Mouse (Mus musculus): ENCODE results near the gene Ppdpf. TPM values are rescaled to one million over a fixed set of nuclear protein-coding genes. Genes with fewer than 3 reads are reported as not detected.

The Ppdpf gene
- polyA plus RNA-seq, 1 experiment, result 46.1 TPM

- no peak overlapping the region for H3K4me3 ChIP-seq (ENCODE audit: insufficient read depth, low read length)
- no peak for TF ChIP-seq CTCF (IDR thresholded peaks at IDR 0.05; ENCODE audit: low read depth, low read length)
- TF ChIP-seq POLR2A (IDR thresholded peaks at IDR 0.05; ENCODE audit: borderline replicate concordance, low read depth, low read length), result no peak
- H3K27ac ChIP-seq (ENCODE audit: insufficient read depth, low read depth, low read length), result no peak overlapping the region
- peaks cover 16% of the 10 kb centered on the region for H3K4me1 ChIP-seq (ENCODE audit: control insufficient read depth, insufficient read depth, low read length)
Observed at GRCm38 (mm10) chr2:181233443-181233842, 46.4 kb downstream of the Ppdpf start.

- peaks cover 17% of the 10 kb centered on the region for H3K4me1 ChIP-seq (ENCODE audit: control insufficient read depth, insufficient read depth, low read length)
- no peak overlapping the region for H3K4me3 ChIP-seq (ENCODE audit: insufficient read depth, low read length)
- TF ChIP-seq CTCF (IDR thresholded peaks at IDR 0.05; ENCODE audit: low read depth, low read length), result no peak
- no peak for TF ChIP-seq POLR2A (IDR thresholded peaks at IDR 0.05; ENCODE audit: borderline replicate concordance, low read depth, low read length)
- H3K27ac ChIP-seq (ENCODE audit: insufficient read depth, low read depth, low read length), result no peak overlapping the region
Observed at GRCm38 (mm10) chr2:181234680-181235079, 47.6 kb downstream of the Ppdpf start.

DNA sequence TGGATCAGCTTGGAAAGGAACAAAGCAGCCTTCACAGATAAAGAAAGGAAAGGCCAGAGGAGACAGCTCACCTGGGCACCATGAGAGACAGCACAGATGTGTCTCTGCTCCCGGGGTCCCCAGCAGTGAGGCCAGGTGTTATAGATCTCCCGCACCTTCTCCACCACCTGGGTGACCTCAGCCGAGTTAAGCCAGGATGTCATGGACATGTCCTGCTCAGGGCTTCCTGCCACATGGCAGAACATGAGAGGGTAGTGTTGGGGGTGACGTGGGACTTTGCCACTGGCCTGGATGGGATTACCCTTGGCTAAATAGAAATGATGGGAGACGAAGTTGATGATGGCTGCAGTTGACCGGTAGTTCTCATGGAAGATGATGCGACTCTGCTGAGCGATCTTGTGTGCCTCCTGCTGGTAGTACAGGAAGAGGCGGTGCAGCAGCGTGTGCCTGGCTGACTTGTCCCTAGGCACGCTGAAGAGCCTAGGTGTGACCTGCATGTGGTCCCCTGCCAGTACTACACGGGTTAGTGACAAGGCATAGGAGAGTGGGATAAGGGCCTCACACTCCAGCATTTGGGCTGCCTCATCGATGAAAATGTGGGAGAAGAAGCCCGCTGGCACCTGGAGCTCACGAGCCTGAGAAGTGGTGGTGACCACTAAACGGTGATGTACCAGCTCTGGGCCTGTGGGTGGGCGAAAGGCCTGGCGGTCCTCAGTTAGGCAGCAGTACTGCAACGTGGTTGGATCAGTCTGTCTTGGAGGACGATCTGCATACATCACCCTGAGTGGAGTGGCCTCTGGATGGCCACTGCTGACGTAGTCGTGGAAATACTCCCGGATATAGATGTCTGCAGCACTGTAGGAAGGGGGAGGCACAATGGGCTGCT is 48.9 kb downstream of the Ppdpf start:
- peaks cover 17% of the 10 kb centered on the region for H3K4me1 ChIP-seq (ENCODE audit: control insufficient read depth, insufficient read depth, low read length)
- no peak for TF ChIP-seq POLR2A (IDR thresholded peaks at IDR 0.05; ENCODE audit: borderline replicate concordance, low read depth, low read length)
- TF ChIP-seq CTCF (IDR thresholded peaks at IDR 0.05; ENCODE audit: low read depth, low read length), result no peak

DNA sequence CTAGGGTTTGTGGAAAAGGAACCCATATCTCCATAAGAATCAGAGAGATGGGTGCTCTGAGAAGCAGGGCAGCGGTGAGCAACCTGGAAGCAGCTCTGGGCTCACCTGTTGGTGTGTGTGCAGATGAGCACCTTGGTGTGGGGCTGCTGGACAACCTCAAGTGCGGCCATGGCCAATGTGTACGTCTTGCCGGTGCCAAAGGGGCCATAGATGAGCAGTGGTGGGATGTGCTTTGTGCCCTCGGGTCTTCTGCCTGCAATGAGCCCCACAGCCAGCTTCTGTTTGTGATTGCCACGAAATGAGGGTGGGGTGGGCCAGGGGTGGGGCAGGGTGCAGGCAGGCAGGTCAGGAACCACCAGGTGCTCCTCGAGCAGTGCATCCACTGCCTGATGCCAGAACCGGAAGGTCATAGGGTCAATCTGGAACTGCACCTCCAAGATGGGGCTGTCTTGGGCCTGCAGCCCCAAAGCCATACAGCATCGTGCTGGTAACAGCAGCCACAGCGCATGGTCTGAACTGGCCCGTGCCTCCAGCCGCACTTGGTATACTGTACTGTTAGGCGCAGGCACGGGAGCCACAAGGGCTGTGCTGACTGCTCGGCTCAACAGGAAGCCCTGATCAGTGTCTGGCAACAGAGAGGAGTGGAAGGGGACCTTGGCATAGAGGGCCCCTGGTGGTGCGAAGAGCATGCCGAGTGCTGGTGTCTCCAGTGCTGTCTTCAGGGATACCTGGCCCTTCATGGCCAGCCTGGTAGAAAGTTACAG is 50.4 kb downstream of the Ppdpf start:
- TF ChIP-seq CTCF (IDR thresholded peaks at IDR 0.05; ENCODE audit: low read depth, low read length), result no peak
- TF ChIP-seq POLR2A (IDR thresholded peaks at IDR 0.05; ENCODE audit: borderline replicate concordance, low read depth, low read length), result no peak
- Histone ChIP-seq H3K27ac (ENCODE audit: insufficient read depth, low read depth, low read length) (no peak overlapping the region), H3K4me1 (ENCODE audit: control insufficient read depth, insufficient read depth, low read length) (peaks cover 24% of the 10 kb centered on the region), H3K4me3 (ENCODE audit: insufficient read depth, low read length) (no peak overlapping the region)

More for the DNA sequence above, 48.9 kb downstream of the Ppdpf start:
- Histone ChIP-seq H3K27ac (ENCODE audit: insufficient read depth, low read depth, low read length) (no peak overlapping the region), H3K4me3 (ENCODE audit: insufficient read depth, low read length) (no peak overlapping the region)

DNA sequence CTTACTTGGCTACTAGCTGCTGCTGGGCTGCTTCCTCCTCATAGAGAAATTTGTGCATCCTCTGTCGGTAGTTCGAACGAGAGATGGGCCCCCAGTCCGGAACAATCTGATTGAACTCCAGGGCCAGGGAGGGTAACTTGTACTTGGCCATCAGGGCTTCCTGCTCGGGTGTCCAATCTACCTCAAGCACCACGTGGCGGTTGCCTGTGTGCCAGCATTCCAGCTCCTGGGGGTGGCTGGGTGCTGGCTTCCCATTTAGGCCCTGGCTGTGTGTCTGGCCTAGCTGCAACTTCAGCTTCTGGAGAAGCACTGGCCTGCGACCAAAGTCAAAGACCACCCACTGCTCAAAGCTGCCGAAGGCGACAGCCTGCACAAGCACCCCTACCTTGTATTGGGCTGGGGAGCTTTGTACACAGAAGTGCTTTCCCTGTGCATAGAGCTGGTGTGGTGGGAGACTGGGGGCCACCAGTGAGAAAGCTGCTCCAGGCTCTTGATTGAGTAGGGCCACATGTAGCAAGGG is 51.1 kb downstream of the Ppdpf start:
- no peak for TF ChIP-seq POLR2A (IDR thresholded peaks at IDR 0.05; ENCODE audit: borderline replicate concordance, low read depth, low read length)
- TF ChIP-seq CTCF (IDR thresholded peaks at IDR 0.05; ENCODE audit: low read depth, low read length), result no peak
- Histone ChIP-seq H3K27ac (ENCODE audit: insufficient read depth, low read depth, low read length) (no peak overlapping the region), H3K4me1 (ENCODE audit: control insufficient read depth, insufficient read depth, low read length) (peaks cover 25% of the 10 kb centered on the region), H3K4me3 (ENCODE audit: insufficient read depth, low read length) (no peak overlapping the region)

Other genes starting within 250 kb of the Ppdpf start
- not detected in 2 replicates for gene Nkain4, start 232.5 kb upstream of the Ppdpf start, polyA plus RNA-seq (2012; ENCODE audit: insufficient read depth, insufficient read length, missing spikeins)
- 30.5 and 35.3 TPM in 2 replicates for gene Arfgap1, start 220.0 kb upstream of the Ppdpf start, polyA plus RNA-seq (2012; ENCODE audit: insufficient read depth, insufficient read length, missing spikeins)
- 1.5 and 1.9 TPM in 2 replicates for gene Col20a1, start 200.7 kb upstream of the Ppdpf start, polyA plus RNA-seq (2012; ENCODE audit: insufficient read depth, insufficient read length, missing spikeins)
- gene Chrna4, start 143.7 kb upstream of the Ppdpf start, polyA plus RNA-seq (2012; ENCODE audit: insufficient read depth, insufficient read length, missing spikeins), result not detected in 2 replicates
- not detected in 2 replicates for gene Kcnq2, start 51.9 kb upstream of the Ppdpf start, polyA plus RNA-seq (2012; ENCODE audit: insufficient read depth, insufficient read length, missing spikeins)
- gene Eef1a2, start 30.2 kb upstream of the Ppdpf start, polyA plus RNA-seq (2012; ENCODE audit: insufficient read depth, insufficient read length, missing spikeins), result 0.39 TPM in 1 of 2 replicates, not detected in the other
- gene Ptk6, start 15.5 kb downstream of the Ppdpf start, polyA plus RNA-seq (2012; ENCODE audit: insufficient read depth, insufficient read length, missing spikeins), result not detected in 2 replicates
- gene Srms, start 25.9 kb downstream of the Ppdpf start, polyA plus RNA-seq (2012; ENCODE audit: insufficient read depth, insufficient read length, missing spikeins), result not detected in 2 replicates
- gene Fndc11, start 32.8 kb downstream of the Ppdpf start, polyA plus RNA-seq (2012; ENCODE audit: insufficient read depth, insufficient read length, missing spikeins), result not detected in 2 replicates
- 11.2 and 13.3 TPM in 2 replicates for gene Helz2, start 54.8 kb downstream of the Ppdpf start, polyA plus RNA-seq (2012; ENCODE audit: insufficient read depth, insufficient read length, missing spikeins)
- gene Gmeb2, start 100.8 kb downstream of the Ppdpf start, polyA plus RNA-seq (2012; ENCODE audit: insufficient read depth, insufficient read length, missing spikeins), result 11.4 and 16.4 TPM in 2 replicates
- not detected in 2 replicates for gene Stmn3, start 127.3 kb downstream of the Ppdpf start, polyA plus RNA-seq (2012; ENCODE audit: insufficient read depth, insufficient read length, missing spikeins)
- gene Rtel1, start 132.5 kb downstream of the Ppdpf start, polyA plus RNA-seq (2012; ENCODE audit: insufficient read depth, insufficient read length, missing spikeins), result 17.1 and 27.3 TPM in 2 replicates
- 18.7 and 22.5 TPM in 2 replicates for gene Zgpat, start 177.7 kb downstream of the Ppdpf start, polyA plus RNA-seq (2012; ENCODE audit: insufficient read depth, insufficient read length, missing spikeins)
- gene Arfrp1, start 178.2 kb downstream of the Ppdpf start, polyA plus RNA-seq (2012; ENCODE audit: insufficient read depth, insufficient read length, missing spikeins), result 41.3 and 47.7 TPM in 2 replicates
- gene Lime1, start 192.8 kb downstream of the Ppdpf start, polyA plus RNA-seq (2012; ENCODE audit: insufficient read depth, insufficient read length, missing spikeins), result 10.9 and 15.7 TPM in 2 replicates